Mouse (Mus musculus): ENCODE data around the gene Cib1. TPM values are rescaled to one million over a fixed set of nuclear protein-coding genes. Genes with fewer than 3 reads are reported as not detected.

Cib1 gene
- polyA plus RNA-seq, 1 experiment from 2014 or later, result 65.6 TPM

- no peak overlapping the region for H3K4me2 ChIP-seq (ENCODE audit: low read depth, low read length)
- H3K9ac ChIP-seq (ENCODE audit: low read length), result peak overlapping the region; percentile 38; the same call in 1 of the 2 replicates
- peak overlapping the region; percentile 95 for H3K27ac ChIP-seq (ENCODE audit: low read length)
- no peaks in the 10 kb centered on the region for H3K9me3 ChIP-seq (replicated peaks; ENCODE audit: control insufficient read depth, low read length)
- no peaks in the 10 kb centered on the region for H3K27me3 ChIP-seq (ENCODE audit: control insufficient read depth, insufficient read depth, low read length)
- no peak for ATAC-seq (replicated peaks; ENCODE audit: extremely low read depth, insufficient read depth, low FRiP score)
- H3K36me3 ChIP-seq (ENCODE audit: control insufficient read depth, insufficient read depth), result no peaks in the 10 kb centered on the region
- no peak overlapping the region for H3K4me3 ChIP-seq (ENCODE audit: low read length)
- WGBS, result 64% methylated on average over 4 of the region's 4 CpGs
- peaks cover 38% of the 10 kb centered on the region for H3K4me1 ChIP-seq (ENCODE audit: control insufficient read depth, insufficient read depth, low read length)
Measured at GRCm38 (mm10) chr7:80184551-80184950, 48.1 kb downstream of the Cib1 start.

- Histone ChIP-seq H3K27me3 (ENCODE audit: control insufficient read depth, insufficient read depth, low read length) (no peaks in the 10 kb centered on the region), H3K36me3 (ENCODE audit: control insufficient read depth, insufficient read depth) (no peaks in the 10 kb centered on the region), H3K27ac (ENCODE audit: low read length) (no peak overlapping the region), H3K4me1 (ENCODE audit: control insufficient read depth, insufficient read depth, low read length) (peaks cover 32% of the 10 kb centered on the region), H3K9ac (ENCODE audit: low read length) (no peak overlapping the region), H3K4me2 (ENCODE audit: low read depth, low read length) (no peak overlapping the region), H3K9me3 (replicated peaks; ENCODE audit: control insufficient read depth, low read length) (no peaks in the 10 kb centered on the region), H3K4me3 (ENCODE audit: low read length) (no peak overlapping the region)
- 81% methylated on average over 5 of the region's 5 CpGs for WGBS
- no peak for ATAC-seq (replicated peaks; ENCODE audit: extremely low read depth, insufficient read depth, low FRiP score)
Measured at GRCm38 (mm10) chr7:80183969-80184368, 48.6 kb downstream of the Cib1 start.

- Histone ChIP-seq H3K27ac (ENCODE audit: low read length) (no peak overlapping the region), H3K27me3 (ENCODE audit: control insufficient read depth, insufficient read depth, low read length) (no peaks in the 10 kb centered on the region), H3K4me2 (ENCODE audit: low read depth, low read length) (no peak overlapping the region), H3K36me3 (ENCODE audit: control insufficient read depth, insufficient read depth) (no peaks in the 10 kb centered on the region), H3K9me3 (replicated peaks; ENCODE audit: control insufficient read depth, low read length) (no peaks in the 10 kb centered on the region), H3K4me1 (ENCODE audit: control insufficient read depth, insufficient read depth, low read length) (peaks cover 29% of the 10 kb centered on the region), H3K9ac (ENCODE audit: low read length) (no peak overlapping the region), H3K4me3 (ENCODE audit: low read length) (no peak overlapping the region)
- no peak for ATAC-seq (replicated peaks; ENCODE audit: extremely low read depth, insufficient read depth, low FRiP score)
- WGBS, result 86% methylated on average over 1 of the region's 1 CpGs
Measured at GRCm38 (mm10) chr7:80183466-80183865, 49.1 kb downstream of the Cib1 start.

GRCm38 (mm10) chr7:80182139-80182538 is 50.5 kb downstream of the Cib1 start:
- Histone ChIP-seq H3K36me3 (ENCODE audit: control insufficient read depth, insufficient read depth) (no peaks in the 10 kb centered on the region), H3K4me1 (ENCODE audit: control insufficient read depth, insufficient read depth, low read length) (peaks cover 18% of the 10 kb centered on the region), H3K4me3 (ENCODE audit: low read length) (no peak overlapping the region), H3K27me3 (ENCODE audit: control insufficient read depth, insufficient read depth, low read length) (no peaks in the 10 kb centered on the region), H3K27ac (ENCODE audit: low read length) (no peak overlapping the region), H3K9me3 (replicated peaks; ENCODE audit: control insufficient read depth, low read length) (no peaks in the 10 kb centered on the region), H3K4me2 (ENCODE audit: low read depth, low read length) (no peak overlapping the region), H3K9ac (ENCODE audit: low read length) (no peak overlapping the region)
- ATAC-seq (replicated peaks; ENCODE audit: extremely low read depth, insufficient read depth, low FRiP score), result no peak

- Histone ChIP-seq H3K4me1 (ENCODE audit: control insufficient read depth, insufficient read depth, low read length) (peaks cover 18% of the 10 kb centered on the region), H3K27ac (ENCODE audit: low read length) (peak overlapping the region; percentile 54), H3K27me3 (ENCODE audit: control insufficient read depth, insufficient read depth, low read length) (no peaks in the 10 kb centered on the region), H3K4me3 (ENCODE audit: low read length) (no peak overlapping the region), H3K4me2 (ENCODE audit: low read depth, low read length) (no peak overlapping the region), H3K36me3 (ENCODE audit: control insufficient read depth, insufficient read depth) (no peaks in the 10 kb centered on the region), H3K9me3 (replicated peaks; ENCODE audit: control insufficient read depth, low read length) (no peaks in the 10 kb centered on the region), H3K9ac (ENCODE audit: low read length) (no peak overlapping the region)
- 23% methylated on average over 2 of the region's 2 CpGs for WGBS
- no peak for ATAC-seq (replicated peaks; ENCODE audit: extremely low read depth, insufficient read depth, low FRiP score)
Measured at GRCm38 (mm10) chr7:80181078-80181477, 51.5 kb downstream of the Cib1 start.

- 82% methylated on average over 3 of the region's 3 CpGs for WGBS
- no peak for ATAC-seq (replicated peaks; ENCODE audit: extremely low read depth, insufficient read depth, low FRiP score)
- no peak overlapping the region for H3K27ac ChIP-seq (ENCODE audit: low read length)
Measured at GRCm38 (mm10) chr7:80180202-80180601, 52.4 kb downstream of the Cib1 start.

GRCm38 (mm10) chr7:80179790-80180189 is 52.8 kb downstream of the Cib1 start:
- H3K4me1 ChIP-seq (ENCODE audit: control insufficient read depth, insufficient read depth, low read length), result peaks cover 6% of the 10 kb centered on the region
- H3K27me3 ChIP-seq (ENCODE audit: control insufficient read depth, insufficient read depth, low read length), result no peaks in the 10 kb centered on the region
- no peak for ATAC-seq (replicated peaks; ENCODE audit: extremely low read depth, insufficient read depth, low FRiP score)
- no peak overlapping the region for H3K4me3 ChIP-seq (ENCODE audit: low read length)
- no peaks in the 10 kb centered on the region for H3K36me3 ChIP-seq (ENCODE audit: control insufficient read depth, insufficient read depth)
- no peaks in the 10 kb centered on the region for H3K9me3 ChIP-seq (replicated peaks; ENCODE audit: control insufficient read depth, low read length)
- H3K4me2 ChIP-seq (ENCODE audit: low read depth, low read length), result no peak overlapping the region
- H3K9ac ChIP-seq (ENCODE audit: low read length), result no peak overlapping the region
- WGBS, result 85% methylated on average over 6 of the region's 6 CpGs
- H3K27ac ChIP-seq (ENCODE audit: low read length), result no peak overlapping the region

More at GRCm38 (mm10) chr7:80180202-80180601, 52.4 kb downstream of the Cib1 start:
- no peaks in the 10 kb centered on the region for H3K36me3 ChIP-seq (ENCODE audit: control insufficient read depth, insufficient read depth)
- no peaks in the 10 kb centered on the region for H3K27me3 ChIP-seq (ENCODE audit: control insufficient read depth, insufficient read depth, low read length)
- no peak overlapping the region for H3K4me2 ChIP-seq (ENCODE audit: low read depth, low read length)
- no peaks in the 10 kb centered on the region for H3K9me3 ChIP-seq (replicated peaks; ENCODE audit: control insufficient read depth, low read length)
- H3K4me1 ChIP-seq (ENCODE audit: control insufficient read depth, insufficient read depth, low read length), result peaks cover 10% of the 10 kb centered on the region
- H3K9ac ChIP-seq (ENCODE audit: low read length), result no peak overlapping the region
- no peak overlapping the region for H3K4me3 ChIP-seq (ENCODE audit: low read length)

- no peaks in the 10 kb centered on the region for H3K36me3 ChIP-seq (ENCODE audit: control insufficient read depth, insufficient read depth)
- H3K4me1 ChIP-seq (ENCODE audit: control insufficient read depth, insufficient read depth, low read length), result peaks cover 3% of the 10 kb centered on the region
- ATAC-seq (replicated peaks; ENCODE audit: extremely low read depth, insufficient read depth, low FRiP score), result no peak
- no peaks in the 10 kb centered on the region for H3K27me3 ChIP-seq (ENCODE audit: control insufficient read depth, insufficient read depth, low read length)
- H3K9ac ChIP-seq (ENCODE audit: low read length), result no peak overlapping the region
- no peak overlapping the region for H3K27ac ChIP-seq (ENCODE audit: low read length)
- H3K4me3 ChIP-seq (ENCODE audit: low read length), result no peak overlapping the region
- no peaks in the 10 kb centered on the region for H3K9me3 ChIP-seq (replicated peaks; ENCODE audit: control insufficient read depth, low read length)
- WGBS, result 91% methylated on average over 6 of the region's 6 CpGs
- no peak overlapping the region for H3K4me2 ChIP-seq (ENCODE audit: low read depth, low read length)
Measured at GRCm38 (mm10) chr7:80179327-80179726, 53.3 kb downstream of the Cib1 start.

GRCm38 (mm10) chr7:80178037-80178729 is 54.4 kb downstream of the Cib1 start:
- Histone ChIP-seq H3K9me3 (replicated peaks; ENCODE audit: control insufficient read depth, low read length) (no peaks in the 10 kb centered on the region), H3K4me1 (ENCODE audit: control insufficient read depth, insufficient read depth, low read length) (peaks cover 3% of the 10 kb centered on the region), H3K9ac (ENCODE audit: low read length) (no peak overlapping the region), H3K4me3 (ENCODE audit: low read length) (no peak overlapping the region), H3K27me3 (ENCODE audit: control insufficient read depth, insufficient read depth, low read length) (no peaks in the 10 kb centered on the region), H3K27ac (ENCODE audit: low read length) (0 out of 2 replicates have a peak overlapping the region, but pooled peaks have one; percentile 16), H3K4me2 (ENCODE audit: low read depth, low read length) (no peak overlapping the region), H3K36me3 (ENCODE audit: control insufficient read depth, insufficient read depth) (no peaks in the 10 kb centered on the region)
- ATAC-seq (replicated peaks; ENCODE audit: extremely low read depth, insufficient read depth, low FRiP score), result no peak
- WGBS, result 64% methylated on average over 10 of the region's 10 CpGs
